Mouse (Mus musculus) embryonic facial prominence, embryonic 10.5 days (tissue): ENCODE results near the gene Ankrd52. TPM values are rescaled to one million over a fixed set of nuclear protein-coding genes. Genes with fewer than 3 reads are reported as not detected.

Experiments used
- DNase-seq: peaks from one replicate; pipeline ENCODE4 v3.0.0-alpha.2; 2017; ENCODE audit warnings: low spot score
- H3K27ac ChIP-seq: fragments of 300-500 bp; sonication (generic); replicated peaks from 2 replicates; pipeline ENCODE4 v1.5.1; 2016; ENCODE audit warnings: mild to moderate bottlenecking
- H3K27me3 ChIP-seq: fragments of 300-500 bp; sonication (generic); replicated peaks from 2 replicates; pipeline ENCODE4 v1.6.1; 2016; ENCODE audit warnings: low read depth, mild to moderate bottlenecking; ENCODE audit not compliant: poor library complexity, severe bottlenecking
- H3K36me3 ChIP-seq: fragments of 300-500 bp; sonication (generic); replicated peaks from 2 replicates; pipeline ENCODE4 v1.6.1; 2016; ENCODE audit warnings: mild to moderate bottlenecking, moderate library complexity
- H3K4me1 ChIP-seq: fragments of 300-500 bp; sonication (generic); 2 replicates; pipeline ENCODE4 v1.6.1; 2016
- H3K4me3 ChIP-seq: fragments of 300-500 bp; sonication (generic); 2 replicates; pipeline ENCODE4 v1.5.1; 2016; ENCODE audit warnings: mild to moderate bottlenecking, moderate library complexity
- H3K9me3 ChIP-seq: fragments of 300-500 bp; sonication (generic); 2 replicates; pipeline ENCODE4 v1.6.1; 2016; ENCODE audit warnings: mild to moderate bottlenecking
- WGBS: fragments of 180-500 bp; shearing (Covaris S2); methylation state at CpG from one replicate; pipeline ENCODE4 v1.1.7; 2016; 5-methylcytosine and 5-hydroxymethylcytosine counted together
- polyA plus RNA-seq: library from polyadenylated mRNA; unstranded; fragments of >200 nt; fragmentation: Nextera tagmentation; extraction: Ambion mirVana; gene quantifications from 2 replicates; pipeline ENCODE4 v1.2.1, GENCODE M21; 2016

Gene Ankrd52
- polyA plus RNA-seq, 1 experiment from 2014 or later = 12.1 TPM

DNA sequence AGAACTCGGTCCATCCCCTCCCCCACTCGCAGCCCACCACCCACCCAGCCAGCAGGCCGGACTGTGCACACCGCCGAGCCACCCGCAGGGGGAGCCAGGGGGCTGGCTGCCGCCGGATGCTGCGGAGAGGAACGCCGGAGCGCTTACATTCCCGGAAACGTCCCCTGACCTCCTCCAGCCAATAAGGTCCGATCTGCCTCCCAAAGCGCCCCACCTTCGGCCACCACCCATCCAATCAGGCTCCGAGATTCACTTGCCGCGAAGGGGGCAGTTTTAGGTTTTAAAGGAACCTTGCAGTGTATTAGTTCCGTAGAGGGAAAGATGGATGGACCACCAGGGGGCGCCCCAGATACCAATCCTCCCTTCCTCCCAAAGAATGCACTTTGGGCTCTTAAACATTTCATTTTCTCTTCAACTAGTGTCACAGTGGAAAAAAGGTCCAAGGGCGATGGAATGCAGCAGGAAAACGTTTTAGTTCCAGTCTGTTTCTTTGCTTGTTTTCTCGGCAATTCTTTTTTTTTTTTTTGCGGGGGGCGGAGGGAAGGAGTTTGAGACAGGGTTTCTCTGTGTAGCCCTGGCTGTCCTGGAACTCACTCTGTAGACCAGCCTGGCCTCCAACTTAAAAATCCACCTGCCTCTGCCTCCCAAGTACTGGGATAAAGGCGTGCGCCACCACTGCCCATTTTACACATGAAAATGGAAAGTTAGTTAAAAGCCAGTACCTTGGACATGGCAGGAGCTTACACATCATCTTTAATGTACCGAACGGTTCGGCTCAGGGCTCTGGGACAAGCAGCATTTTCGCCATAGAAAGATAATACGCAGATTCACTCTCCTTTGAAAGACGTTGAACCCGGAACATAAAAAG is 33.0 kb downstream of the Ankrd52 start:
- 7% methylated on average over 36 of the region's 36 CpGs for WGBS
- Histone ChIP-seq H3K27ac (peak overlapping the region; percentile 96), H3K4me1 (peaks cover 52% of the 10 kb centered on the region), H3K27me3 (no peaks in the 10 kb centered on the region), H3K36me3 (peaks cover 53% of the 10 kb centered on the region), H3K4me3 (peak overlapping the region; percentile 97), H3K9me3 (no peaks in the 10 kb centered on the region)
- peak; percentile 98 for DNase-seq

DNA sequence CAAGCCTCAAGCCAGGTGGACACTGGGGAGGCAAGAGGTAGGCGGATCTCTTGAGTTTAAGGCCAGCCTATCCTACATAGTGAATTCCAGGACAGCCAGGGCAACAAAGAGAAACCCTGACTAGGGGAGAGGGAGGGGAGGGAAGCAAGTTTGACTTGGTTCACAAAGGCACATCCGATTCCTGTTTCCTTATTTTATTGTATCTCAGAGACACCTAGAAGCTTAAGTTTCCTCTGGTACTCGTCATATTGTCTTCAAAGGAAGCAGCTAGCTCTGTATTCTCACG is 33.6 kb downstream of the Ankrd52 start:
- WGBS = 26% methylated on average over 4 of the region's 4 CpGs
- no peak for DNase-seq
- Histone ChIP-seq H3K4me3 (peak overlapping the region; percentile 97), H3K27me3 (no peaks in the 10 kb centered on the region), H3K9me3 (no peaks in the 10 kb centered on the region), H3K36me3 (peaks cover 54% of the 10 kb centered on the region), H3K4me1 (peaks cover 52% of the 10 kb centered on the region), H3K27ac (peak overlapping the region; percentile 96)

DNA sequence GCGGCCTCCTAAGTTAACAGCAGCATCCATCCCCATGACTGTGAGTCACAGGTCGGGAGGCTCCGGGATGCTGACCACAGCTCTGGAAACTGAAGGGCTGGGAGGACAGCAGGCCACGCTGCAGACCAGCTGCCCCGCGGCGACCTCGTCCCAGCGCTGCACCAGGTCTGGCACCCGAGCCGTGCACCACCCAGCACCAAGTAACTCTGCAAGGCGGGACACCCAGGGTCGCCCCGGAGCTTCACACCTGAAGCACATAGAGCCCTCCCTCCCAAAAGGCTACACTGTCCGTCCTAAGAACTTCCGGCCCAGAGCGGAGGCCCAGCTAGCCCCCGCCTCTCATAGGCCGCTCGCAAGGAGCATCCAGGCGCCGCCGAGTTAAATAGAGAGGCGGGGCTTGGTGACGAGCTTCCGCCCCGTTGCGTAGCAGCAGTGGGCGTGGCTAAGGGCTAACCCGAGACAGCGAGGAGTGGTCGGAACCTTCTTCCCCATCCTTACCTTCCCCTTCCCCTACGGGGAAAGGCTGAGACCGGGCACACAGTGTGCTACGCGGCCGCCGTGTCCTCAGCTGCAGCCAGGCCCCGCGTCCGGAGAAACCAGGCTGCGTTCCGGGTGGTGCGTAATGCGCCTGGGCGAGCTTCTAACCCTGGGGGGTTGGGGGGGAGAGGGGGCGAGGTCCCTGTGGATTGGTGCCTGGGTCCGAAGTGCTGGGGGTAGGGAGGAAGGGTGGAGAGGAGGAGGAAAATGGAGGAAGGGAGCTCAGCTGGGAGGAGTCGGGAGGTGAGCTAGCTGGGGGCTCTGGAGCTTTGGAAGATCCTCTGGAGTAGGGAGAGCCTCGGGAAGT is 34.5 kb downstream of the Ankrd52 start, which contains the start of the genes Nabp2 and Rnf41:
Gene Nabp2, minus strand, starts transcription at position 282 of the 844 bp plus-strand sequence.
Gene Rnf41, plus strand, starts transcription at position 447 of the 844 bp plus-strand sequence.
- no peaks in the 10 kb centered on the region for H3K27me3 ChIP-seq
- no peaks in the 10 kb centered on the region for H3K9me3 ChIP-seq
- peaks cover 52% of the 10 kb centered on the region for H3K4me1 ChIP-seq
- WGBS = under 1% methylated on average over 50 of the region's 50 CpGs
- peak; percentile 99 for DNase-seq
- H3K36me3 ChIP-seq = peaks cover 54% of the 10 kb centered on the region
- H3K27ac ChIP-seq = peak within 1 kb of the TSS; percentile 96
- H3K4me3 ChIP-seq = peak within 1 kb of the TSS; percentile 97

DNA sequence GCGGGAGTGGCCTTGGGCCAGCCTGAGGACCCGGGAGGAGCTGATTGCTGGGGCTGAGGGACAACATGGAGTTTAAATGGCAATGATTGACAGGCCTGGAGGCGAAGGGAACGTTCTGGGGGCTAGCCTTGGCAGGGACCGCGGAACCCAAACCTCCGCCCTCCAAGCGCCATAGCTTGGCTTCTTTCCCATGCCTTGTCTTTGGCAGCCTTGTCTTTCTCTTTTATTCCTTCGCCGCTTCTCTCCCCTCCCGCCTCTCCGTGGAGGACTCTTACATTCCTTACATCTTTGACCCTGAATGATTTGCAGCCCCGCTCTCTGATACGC is 35.1 kb downstream of the Ankrd52 start:
- Histone ChIP-seq H3K4me1 (peaks cover 52% of the 10 kb centered on the region), H3K36me3 (peaks cover 55% of the 10 kb centered on the region), H3K9me3 (no peaks in the 10 kb centered on the region), H3K27me3 (no peaks in the 10 kb centered on the region), H3K27ac (peak overlapping the region; percentile 96), H3K4me3 (peak overlapping the region; percentile 97)
- under 1% methylated on average over 14 of the region's 14 CpGs for WGBS
- no peak for DNase-seq

DNA sequence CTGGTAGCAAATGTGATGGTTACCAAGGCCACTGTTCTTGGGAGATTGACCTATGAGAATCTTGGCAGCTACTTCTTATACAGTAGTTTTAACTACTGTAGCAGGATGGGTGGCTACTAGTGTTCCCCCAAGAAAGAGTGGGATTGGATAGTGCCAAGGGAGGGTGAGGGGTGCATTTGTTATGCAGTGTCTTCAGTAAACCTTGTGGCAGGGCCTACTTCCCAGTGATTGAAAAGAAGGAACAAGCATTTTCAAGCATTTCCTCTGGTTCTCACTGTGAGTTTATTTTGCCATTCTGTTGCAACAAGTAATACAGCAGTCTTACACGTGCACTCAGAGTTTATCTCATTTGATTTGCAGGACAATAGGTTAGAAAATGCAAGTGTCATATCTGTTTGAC is 35.6 kb downstream of the Ankrd52 start:
- 67% methylated on average over 1 of the region's 1 CpGs for WGBS
- H3K27me3 ChIP-seq = no peaks in the 10 kb centered on the region
- peak overlapping the region; percentile 96; the same call in 1 of the 2 replicates for H3K27ac ChIP-seq
- H3K36me3 ChIP-seq = peaks cover 55% of the 10 kb centered on the region
- H3K9me3 ChIP-seq = no peaks in the 10 kb centered on the region
- peaks cover 52% of the 10 kb centered on the region for H3K4me1 ChIP-seq
- H3K4me3 ChIP-seq = peak overlapping the region; percentile 97
- no peak for DNase-seq

DNA sequence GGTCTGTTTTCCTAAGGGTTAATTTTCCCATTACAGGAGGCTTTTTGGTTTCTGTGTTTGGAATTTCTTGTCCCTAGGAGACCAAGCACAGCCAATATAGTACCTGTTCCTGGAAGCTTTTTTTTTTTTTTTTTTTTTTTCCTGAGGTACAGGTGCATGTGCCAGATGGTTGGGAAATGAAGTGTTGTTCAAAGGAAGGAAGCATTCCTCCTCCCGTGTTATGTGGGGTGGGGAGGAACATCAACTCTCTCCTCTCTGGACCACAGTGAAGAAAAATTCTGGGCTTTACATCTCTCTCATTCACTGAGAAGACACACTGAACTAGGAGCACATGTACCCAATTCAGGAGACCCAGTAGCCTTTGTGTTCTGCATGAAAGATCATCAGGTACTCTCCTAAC is 36.2 kb downstream of the Ankrd52 start:
- H3K27ac ChIP-seq = no peak overlapping the region
- no peak for DNase-seq
- H3K36me3 ChIP-seq = peaks cover 55% of the 10 kb centered on the region
- no peaks in the 10 kb centered on the region for H3K9me3 ChIP-seq
- no peaks in the 10 kb centered on the region for H3K27me3 ChIP-seq
- peak overlapping the region; percentile 97 for H3K4me3 ChIP-seq
- peaks cover 49% of the 10 kb centered on the region for H3K4me1 ChIP-seq
- WGBS = 60% methylated on average over 1 of the region's 1 CpGs

DNA sequence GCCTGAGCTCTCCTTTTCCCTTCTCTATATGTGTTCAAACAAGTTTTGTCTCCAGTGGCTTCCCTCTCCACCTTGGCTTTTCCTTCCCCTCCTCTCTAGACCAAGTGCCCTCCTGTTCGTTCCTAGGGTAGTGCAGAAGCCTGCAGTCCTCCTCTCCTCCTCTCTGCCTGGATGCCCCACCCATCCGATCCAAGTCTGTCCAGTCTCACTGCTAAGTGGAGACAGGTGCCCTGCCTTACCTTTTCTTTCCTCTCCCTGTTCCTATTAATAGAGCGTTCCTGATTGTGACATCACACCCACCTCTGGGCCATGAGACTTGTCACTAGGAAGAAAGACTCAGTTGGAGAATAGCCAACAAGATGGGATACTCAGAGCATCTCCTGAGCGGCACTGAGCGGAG is 37.9 kb downstream of the Ankrd52 start:
- DNase-seq = no peak
- Histone ChIP-seq H3K36me3 (peaks cover 68% of the 10 kb centered on the region), H3K27ac (no peak overlapping the region), H3K27me3 (no peaks in the 10 kb centered on the region), H3K9me3 (no peaks in the 10 kb centered on the region), H3K4me1 (peaks cover 39% of the 10 kb centered on the region), H3K4me3 (no peak overlapping the region)
- 91% methylated on average over 5 of the region's 5 CpGs for WGBS

DNA sequence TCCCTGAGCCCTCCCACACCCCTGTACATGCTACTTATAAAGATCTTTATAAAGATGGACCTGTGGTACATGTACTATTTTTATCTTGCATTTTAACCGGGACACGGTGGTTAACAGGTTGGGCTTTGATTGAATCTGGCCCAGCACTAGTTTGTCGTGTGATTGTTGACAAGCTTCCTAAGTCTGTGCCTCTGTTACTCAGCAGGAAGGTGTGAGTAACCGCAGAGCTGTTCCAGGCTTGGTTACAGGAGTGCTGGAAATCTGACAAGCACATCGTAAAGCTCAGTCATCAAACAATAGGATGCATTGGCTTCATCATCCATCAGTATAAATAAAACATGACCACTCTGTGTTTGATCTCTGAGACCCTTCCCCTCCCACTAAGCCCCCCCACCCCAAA is 45.5 kb downstream of the Ankrd52 start:
- 89% methylated on average over 5 of the region's 5 CpGs for WGBS
- no peak overlapping the region for H3K27ac ChIP-seq
- no peak for DNase-seq
- peaks cover 5% of the 10 kb centered on the region; the same call in 1 of the 2 replicates for H3K4me1 ChIP-seq
- no peak overlapping the region for H3K4me3 ChIP-seq
- H3K9me3 ChIP-seq = no peaks in the 10 kb centered on the region
- H3K36me3 ChIP-seq = peaks cover 97% of the 10 kb centered on the region
- no peaks in the 10 kb centered on the region for H3K27me3 ChIP-seq

DNA sequence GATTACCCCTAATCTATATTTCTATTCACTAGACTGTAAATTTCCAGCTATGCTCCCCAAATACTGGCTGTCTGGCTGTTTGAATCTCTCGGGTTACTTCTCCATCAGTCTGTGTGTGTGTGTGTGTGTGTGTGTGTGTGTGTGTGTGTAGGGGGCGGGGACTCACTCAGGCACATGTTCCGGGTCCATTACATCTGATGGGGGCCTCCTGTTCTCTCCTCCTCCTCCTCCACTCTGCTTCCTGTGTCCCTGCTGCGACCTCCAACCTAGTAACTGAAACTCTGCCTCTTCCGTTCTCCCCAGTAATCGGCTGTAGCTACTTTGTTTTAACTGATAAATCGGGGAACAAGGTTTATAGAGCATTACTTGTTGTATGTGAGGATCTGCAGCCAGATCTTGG is 47.7 kb downstream of the Ankrd52 start:
- peak; percentile 41 for DNase-seq
- Histone ChIP-seq H3K27ac (no peak overlapping the region), H3K9me3 (no peaks in the 10 kb centered on the region), H3K27me3 (no peaks in the 10 kb centered on the region), H3K36me3 (peaks cover 94% of the 10 kb centered on the region), H3K4me1 (peaks cover 5% of the 10 kb centered on the region; the same call in 1 of the 2 replicates), H3K4me3 (no peak overlapping the region)
- whole genome bisulfite sequencing = 63% methylated on average over 7 of the region's 7 CpGs

DNA sequence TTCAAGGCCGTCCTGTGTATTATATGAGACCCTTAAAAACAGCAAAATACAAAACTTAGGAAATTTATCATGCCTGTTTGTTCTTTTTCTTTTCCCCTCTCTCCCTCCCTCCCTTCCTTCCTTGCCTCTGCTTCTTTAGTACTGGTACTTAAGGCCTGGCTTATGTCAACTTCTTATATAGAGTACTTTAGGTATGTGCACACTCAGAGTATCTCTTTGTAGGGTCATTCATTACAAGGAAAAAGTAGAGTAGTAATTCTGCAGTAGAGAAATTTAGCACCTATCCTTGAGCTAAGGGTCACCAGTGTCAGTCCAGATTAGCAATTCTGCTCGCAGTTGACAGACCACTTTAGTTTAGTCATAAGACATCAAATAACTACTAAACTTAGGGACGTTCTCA is 48.3 kb downstream of the Ankrd52 start:
- WGBS = 92% methylated on average over 3 of the region's 3 CpGs
- H3K27ac ChIP-seq = no peak overlapping the region
- H3K27me3 ChIP-seq = no peaks in the 10 kb centered on the region
- DNase-seq = no peak
- H3K4me1 ChIP-seq = peaks cover 5% of the 10 kb centered on the region; the same call in 1 of the 2 replicates
- H3K4me3 ChIP-seq = no peak overlapping the region
- no peaks in the 10 kb centered on the region for H3K9me3 ChIP-seq
- peaks cover 94% of the 10 kb centered on the region for H3K36me3 ChIP-seq

DNA sequence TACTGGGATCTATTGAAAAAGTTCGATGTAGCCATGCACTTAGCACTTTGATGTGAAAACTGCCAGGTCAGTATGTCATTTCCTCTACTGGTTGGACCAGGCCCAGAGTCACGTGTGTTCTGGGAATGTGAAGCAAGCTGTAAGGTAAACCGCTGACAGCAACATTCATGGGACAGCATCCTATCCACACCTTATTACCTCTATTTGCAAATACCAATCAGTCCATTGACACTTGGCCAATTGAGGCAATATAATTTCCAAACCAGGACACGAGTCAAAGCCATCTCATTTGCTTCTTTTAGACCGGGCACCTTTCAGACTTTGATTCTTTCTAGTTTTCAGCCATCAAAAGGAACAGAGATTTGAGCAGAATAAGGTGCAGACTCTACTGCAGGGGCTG is 52.1 kb downstream of the Ankrd52 start:
- H3K4me3 ChIP-seq = no peak overlapping the region
- H3K9me3 ChIP-seq = no peaks in the 10 kb centered on the region
- H3K27ac ChIP-seq = no peak overlapping the region
- H3K36me3 ChIP-seq = peaks cover 89% of the 10 kb centered on the region
- H3K4me1 ChIP-seq = peaks cover 5% of the 10 kb centered on the region; the same call in 1 of the 2 replicates
- H3K27me3 ChIP-seq = no peaks in the 10 kb centered on the region
- DNase-seq = no peak
- 93% methylated on average over 5 of the region's 5 CpGs for WGBS

DNA sequence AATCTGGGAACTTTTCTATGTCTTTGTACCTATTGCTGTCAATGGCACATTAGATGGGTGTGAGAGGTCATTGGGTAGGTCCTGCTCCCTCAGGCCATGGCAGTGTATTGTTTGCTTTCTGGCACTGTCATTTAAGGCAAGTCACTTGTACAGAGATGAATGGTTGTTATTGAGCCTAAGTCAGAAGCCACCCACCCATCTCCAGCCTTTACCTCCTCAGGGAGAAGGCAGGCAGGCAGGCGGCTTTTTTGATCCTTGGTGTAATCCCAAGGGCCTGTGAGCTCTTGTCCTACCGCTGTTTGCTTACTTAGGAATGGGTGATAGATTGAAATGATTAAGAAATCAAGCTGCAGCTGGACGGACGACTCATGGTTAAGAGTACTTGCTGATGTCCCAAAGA is 52.5 kb downstream of the Ankrd52 start:
- H3K4me1 ChIP-seq = peaks cover 5% of the 10 kb centered on the region; the same call in 1 of the 2 replicates
- peaks cover 89% of the 10 kb centered on the region for H3K36me3 ChIP-seq
- H3K9me3 ChIP-seq = no peaks in the 10 kb centered on the region
- WGBS = 84% methylated on average over 4 of the region's 4 CpGs
- no peak overlapping the region for H3K4me3 ChIP-seq
- no peak overlapping the region for H3K27ac ChIP-seq
- H3K27me3 ChIP-seq = no peaks in the 10 kb centered on the region
- DNase-seq = no peak
